Mouse (Mus musculus) c-Kit-positive CD71-positive TER-119-positive erythroid progenitor cells, embryonic 14.5 days (primary cell): ENCODE measurements around the gene Nek3.
"Not testable (repeated sequence)": the region's sequence is repeated elsewhere in the genome, so short reads cannot be mapped to it uniquely, and the experiment has no call there.

Experiments
- DNase-seq: peaks from one replicate; pipeline ENCODE4 v3.0.0-alpha.2; 2013; ENCODE audit warnings: low spot score

Nek3 gene

DNA sequence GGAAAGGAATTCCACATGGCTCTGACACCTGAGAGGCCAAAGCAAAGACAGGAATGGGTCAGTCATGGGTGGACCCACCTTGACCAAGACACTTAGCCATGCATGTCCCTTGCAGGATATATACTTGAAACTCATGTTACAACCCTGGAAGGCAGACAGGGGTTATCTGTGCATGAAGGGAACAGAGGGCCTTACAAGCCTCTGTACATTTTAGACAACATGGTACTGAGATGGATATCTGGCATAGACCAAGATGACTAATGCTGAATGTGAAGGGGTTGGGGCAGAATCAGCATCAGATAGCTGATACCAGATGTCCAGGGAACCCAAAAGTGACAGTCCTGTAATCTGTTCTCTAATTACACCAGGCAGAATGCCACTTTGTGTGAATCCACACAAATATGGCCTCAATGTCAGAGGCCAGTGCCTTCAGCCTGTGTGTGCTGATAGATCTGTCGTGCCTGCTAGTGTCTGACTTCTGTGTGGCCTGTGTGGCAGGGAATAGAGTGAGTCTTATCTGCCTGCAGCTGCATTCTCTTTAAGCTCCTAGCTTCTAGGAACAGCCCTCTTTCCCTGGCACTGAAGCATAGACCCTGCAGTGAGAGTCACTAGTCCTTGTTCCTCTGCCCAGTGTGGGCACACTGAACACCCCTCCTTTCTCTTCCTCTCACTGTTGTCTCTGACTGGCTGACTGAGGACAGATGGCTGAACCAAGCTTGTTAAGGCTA is 22.3 kb downstream of the Nek3 start:
- no peak for DNase-seq

GRCm38 (mm10) chr8:22142592-22142991 is 23.6 kb downstream of the Nek3 start:
- DNase-seq = no peak

DNA sequence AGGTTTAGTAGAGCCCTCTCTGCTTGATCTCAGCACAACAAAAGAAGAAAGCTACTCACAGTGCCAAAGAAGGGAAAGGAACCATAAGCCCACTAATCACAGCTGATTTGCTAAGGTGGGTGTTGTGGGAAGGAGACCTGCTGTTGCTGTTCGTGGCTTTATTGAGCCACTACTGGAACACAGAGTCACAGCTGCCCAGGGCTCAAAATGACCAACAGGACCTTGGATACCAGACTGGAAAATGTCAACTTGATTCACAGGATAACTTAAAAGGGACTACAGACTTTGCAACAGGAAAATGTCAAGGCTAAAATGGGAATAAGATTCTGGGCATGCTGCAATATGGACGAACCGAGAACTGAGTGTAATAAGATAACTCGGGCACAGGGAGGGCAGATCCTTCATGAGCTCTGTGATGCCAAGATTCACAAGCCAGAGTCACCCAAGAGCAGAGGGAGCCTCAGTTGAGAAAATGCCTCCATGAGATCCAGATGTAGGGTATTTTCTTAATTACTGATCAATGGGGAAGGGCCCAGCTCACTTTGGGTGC is 24.3 kb downstream of the Nek3 start:
- DNase-seq = no peak

GRCm38 (mm10) chr8:22136462-22136861 is 29.8 kb downstream of the Nek3 start:
- DNase-seq = not testable (repeated sequence)

DNA sequence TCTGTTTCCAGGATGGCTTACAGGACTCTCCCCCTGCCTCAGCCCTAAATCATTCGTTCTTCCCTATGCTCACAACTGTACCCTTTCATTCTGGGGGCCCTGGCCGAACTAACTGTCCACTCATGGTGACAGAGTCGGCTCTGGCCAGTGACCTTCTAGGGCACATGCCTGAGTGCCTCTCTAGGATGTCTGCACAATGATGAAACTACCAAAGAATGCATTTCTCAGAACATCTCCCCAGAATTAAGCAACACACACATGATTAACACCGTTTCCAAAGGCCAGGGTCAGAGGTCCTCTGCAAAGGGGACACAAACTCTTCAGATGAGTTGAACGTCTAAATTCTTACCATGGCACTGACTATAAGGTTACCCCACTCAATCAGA is 31.5 kb downstream of the Nek3 start:
- DNase-seq = no peak

DNA sequence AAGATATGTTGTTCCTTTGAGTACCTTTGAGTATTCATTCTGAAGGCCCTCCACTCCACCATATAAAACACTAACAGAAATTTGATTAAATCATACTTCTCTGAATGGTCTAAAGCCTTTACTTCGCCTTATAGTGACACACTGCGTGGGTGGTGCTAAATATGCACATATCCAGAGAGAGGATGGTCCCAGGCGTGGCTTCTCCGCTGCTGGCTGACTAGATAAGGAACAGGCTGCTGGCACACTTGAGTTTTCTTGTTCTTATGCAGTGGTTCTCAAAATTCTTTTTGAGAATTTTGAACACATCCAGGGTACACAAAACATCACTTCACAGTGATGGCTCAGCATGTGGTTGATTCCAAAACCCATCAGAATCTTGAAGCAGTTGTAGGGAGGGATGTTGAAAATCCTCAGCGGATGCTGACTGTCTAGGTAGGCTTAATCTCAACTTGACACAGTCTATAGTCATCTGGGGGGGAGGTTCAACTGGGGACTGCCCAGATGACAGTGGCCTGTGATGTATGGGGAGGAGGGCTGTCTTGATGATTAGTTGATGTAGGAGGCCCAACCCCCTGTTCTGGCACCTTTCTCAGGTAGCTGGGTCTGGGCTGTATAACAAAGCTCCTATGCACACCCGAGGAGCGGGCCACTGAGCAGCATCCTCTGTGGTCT is 32.0 kb downstream of the Nek3 start:
- peak; percentile 35 for DNase-seq

GRCm38 (mm10) chr8:22132062-22132461 is 34.2 kb downstream of the Nek3 start:
- DNase-seq = no peak

DNA sequence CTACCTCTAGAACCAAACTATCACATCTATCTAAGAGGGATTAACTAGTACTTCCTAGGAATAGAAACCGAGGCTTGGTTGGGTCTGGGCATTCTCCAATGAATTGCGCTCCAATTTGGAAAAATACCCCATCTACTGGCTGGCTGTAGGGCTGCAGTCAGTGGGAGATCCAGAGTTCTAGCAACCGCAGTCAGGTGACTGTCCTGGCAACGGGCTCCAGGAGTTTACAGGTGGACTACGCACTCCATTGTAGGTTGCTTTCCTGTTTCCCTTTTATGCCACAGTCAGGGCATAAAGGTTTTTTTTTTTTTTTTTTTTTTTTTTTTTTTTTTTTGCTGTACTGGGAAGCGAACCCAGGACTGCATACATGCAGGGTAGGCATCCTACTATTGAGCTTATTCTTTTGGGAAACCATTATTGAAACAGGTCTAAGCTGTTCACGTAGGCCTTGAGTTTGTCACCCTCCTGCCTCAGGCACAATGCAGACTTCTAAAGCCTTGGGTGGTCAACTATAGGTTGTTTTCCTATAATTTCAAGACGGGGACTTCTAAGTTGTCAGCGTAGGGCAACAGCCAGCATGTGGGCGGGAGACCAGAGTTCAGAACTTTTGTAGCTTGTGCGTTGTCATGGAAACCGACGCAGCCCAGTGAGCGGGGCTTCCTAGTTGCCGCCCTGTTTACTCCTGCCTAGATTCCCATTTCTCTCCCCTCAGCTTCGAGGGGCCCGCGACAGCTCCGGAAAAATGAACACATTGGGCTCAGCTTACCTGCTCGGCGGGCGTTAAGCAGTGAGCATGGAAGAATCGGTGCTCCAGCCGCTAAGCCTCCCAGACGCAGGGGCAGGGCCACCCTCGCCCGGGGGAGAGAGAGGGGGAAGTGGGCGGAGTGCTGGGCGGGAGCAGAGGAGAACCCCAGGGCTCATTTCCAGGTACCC is 41.7 kb downstream of the Nek3 start, which contains the start of gene Nek5:
Gene Nek5, minus strand, starts transcription at position 834 of the 933 bp plus-strand sequence.
- DNase-seq = peak; percentile 21

GRCm38 (mm10) chr8:22107020-22107419 is 59.2 kb downstream of the Nek3 start:
- no peak for DNase-seq

- peak; percentile 21 for DNase-seq
These were observed 74.7 kb downstream of the Nek3 start for GRCm38 (mm10) chr8:22091568-22091967.

DNA sequence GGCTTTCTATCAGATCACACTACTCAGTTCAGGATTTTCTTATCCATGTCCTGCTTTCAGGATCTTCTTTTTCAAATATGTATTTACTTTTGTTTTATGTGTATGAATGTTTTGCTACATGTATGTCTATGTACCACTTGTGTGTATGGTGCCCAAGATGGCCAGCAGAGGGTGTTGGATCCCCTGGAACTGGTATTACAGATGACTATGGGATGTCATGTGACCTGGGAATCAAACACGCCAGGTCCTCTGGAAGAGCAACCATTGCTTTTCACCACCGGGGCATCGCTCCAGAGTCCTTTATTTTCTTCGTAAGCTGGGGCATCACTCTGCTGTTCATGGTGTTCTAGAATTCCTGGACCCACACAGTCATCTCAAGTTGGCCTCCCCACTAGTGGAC is 77.0 kb downstream of the Nek3 start:
- DNase-seq = no peak

DNA sequence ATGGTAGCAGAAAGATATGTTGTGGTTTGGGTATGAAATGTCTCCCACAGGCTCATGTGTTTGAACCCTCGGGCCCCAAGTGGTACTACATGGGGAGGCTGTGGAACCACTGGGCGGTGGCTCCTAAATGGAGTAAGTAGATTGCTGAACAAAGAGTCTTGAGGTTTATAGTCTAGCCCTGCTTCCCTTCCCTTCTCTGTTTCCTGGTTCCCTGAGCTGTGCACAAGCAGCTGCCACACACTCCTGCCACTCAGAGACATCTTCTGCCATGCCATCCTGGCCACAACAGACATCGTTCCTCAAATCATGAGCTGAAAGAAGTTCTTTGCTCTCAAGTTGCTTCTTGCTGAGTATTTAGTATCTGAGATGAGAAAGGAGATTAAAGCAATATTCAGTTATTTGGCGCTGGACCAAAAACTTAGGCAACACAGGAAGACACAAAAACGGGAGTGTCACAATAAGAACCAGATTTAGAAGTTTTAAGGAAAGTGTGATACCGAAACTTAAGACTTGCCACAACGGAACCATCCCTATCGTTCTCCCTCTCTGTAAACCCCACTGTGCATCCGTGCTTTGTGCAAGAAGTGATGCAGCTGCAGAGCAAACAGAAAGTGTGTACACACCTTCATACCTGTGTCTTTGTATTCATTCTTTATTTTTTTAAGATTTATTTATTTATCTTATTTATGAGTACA is 86.8 kb downstream of the Nek3 start:
- DNase-seq = no peak
